Mouse (Mus musculus) embryonic fibroblast, embryonic 13.5 days (primary cell): ENCODE data around the gene Hoxb1.

ENCODE experiments used
- CTCF ChIP-seq: IDR thresholded peaks from 2 replicates; pipeline ENCODE4 v1.5.1; 2011; ENCODE audit warnings: mild to moderate bottlenecking, control low read depth, low read length, moderate library complexity, borderline replicate concordance; ENCODE audit not compliant: insufficient read depth
- POLR2A ChIP-seq: IDR thresholded peaks from 2 replicates; pipeline ENCODE4 v1.6.1; 2011; ENCODE audit warnings: low read depth, mild to moderate bottlenecking, control low read depth, low read length, moderate library complexity

DNA sequence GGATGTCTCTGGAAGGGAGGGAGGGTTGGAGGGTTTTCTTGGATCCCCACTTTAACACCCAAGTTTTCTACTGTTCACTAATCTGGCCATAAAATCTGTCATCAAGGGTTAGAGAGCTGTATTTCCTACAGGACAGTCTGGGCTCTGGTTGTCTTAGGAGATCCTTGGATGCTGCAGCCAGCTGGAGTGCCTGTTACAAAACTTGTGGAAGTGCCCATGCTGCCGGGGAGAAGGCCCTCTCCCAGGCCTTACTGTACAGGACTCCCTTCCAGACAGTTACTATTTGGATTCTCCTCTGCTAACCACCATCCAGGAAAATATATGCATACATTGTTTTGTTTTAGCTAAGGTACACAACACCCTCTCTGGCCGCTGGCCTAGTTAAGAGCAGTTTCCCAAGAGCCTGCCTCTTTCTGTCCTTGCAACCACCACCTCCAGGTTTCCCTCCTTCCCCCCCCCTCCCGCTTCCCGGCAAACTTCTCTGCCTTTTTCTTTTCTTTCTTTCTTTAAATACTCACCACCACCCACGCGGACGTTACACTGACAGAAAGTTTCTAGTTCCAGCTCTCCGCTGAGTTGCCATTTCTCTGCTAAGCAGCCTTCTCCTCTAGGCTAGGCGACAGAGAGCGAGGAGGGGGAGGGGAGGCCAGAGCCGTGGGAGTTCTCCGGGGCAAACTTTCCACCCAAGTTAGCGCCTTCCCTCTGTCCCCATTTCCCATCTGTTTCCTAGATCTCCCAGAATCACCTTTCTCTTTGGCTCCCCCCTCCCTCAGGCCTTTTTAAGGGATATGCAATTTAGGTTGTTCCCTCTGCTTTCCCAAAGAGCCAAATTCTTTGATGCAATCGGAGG is 15.8 kb upstream of the Hoxb1 start:
- TF ChIP-seq CTCF (no peak), POLR2A (peak; percentile 28; the same call in 1 of the 2 replicates)
